Mouse (Mus musculus): ENCODE measurements at regions not wholly inside any gene's neighbourhood (a gene's known extent, or its start where the extent isn't known, plus 50 kb on each side); places are given as distances from the start of the nearest gene placed in this dataset.

DNA sequence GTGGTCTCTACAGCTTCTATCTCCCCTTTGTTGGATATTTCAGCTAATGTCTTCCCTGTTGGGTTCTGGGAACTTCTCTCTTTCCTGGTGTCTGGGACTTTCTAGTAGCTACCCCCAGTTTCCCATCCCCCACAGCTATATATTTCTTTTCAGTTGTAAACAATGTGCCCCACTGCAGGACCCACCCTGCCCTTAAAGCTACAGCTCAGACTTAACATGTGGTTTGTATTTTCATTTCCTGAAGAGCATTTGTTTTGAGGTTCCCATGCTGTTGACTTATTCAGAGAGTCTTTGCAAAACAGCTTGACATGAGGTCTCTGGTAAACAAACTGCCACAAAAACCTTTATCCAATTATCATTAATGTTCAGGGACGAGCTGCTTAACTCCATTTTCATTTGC, 136.9 kb downstream of the Ube2e3 start:
- no peak for TF ChIP-seq CTCF (IDR thresholded peaks at IDR 0.05; ENCODE audit: extremely low read depth, insufficient read length, insufficient replicate concordance, low read depth, low read length)
- no peak for TF ChIP-seq POLR2A (IDR thresholded peaks at IDR 0.05; ENCODE audit: low read depth, low read length)

All from small intestine, adult 2 months (tissue).